Mouse (Mus musculus) left cerebral cortex, adult 6 months (tissue): ENCODE measurements around the gene Ttc28. TPM values are rescaled to one million over a fixed set of nuclear protein-coding genes. Genes with fewer than 3 reads are reported as not detected.

Source experiments
- long read RNA-seq, 2 experiments: library from polyadenylated mRNA; unstranded; transcript quantifications; one replicate each; pipeline ENCODE4 v2.0.0; 2019 to 2020
- polyA plus RNA-seq: library from polyadenylated mRNA; unstranded; fragments of <200 nt; fragmentation: Nextera tagmentation; gene quantifications from 2 replicates; pipeline ENCODE4 v1.2.3, GENCODE M21; 2021

Ttc28 gene
- 1.4 and 1.5 TPM in 2 replicates for polyA plus RNA-seq
- long read RNA-seq, experiment 1, partial matches to known transcripts = 2 of 3 reads
- long read RNA-seq, experiment 1, other reads (novel, unspliced or antisense) = 1 of 3 reads
- long read RNA-seq, experiment 2, partial matches to known transcripts = 1 of 9 reads
- long read RNA-seq, experiment 2, other reads (novel, unspliced or antisense) = 8 of 9 reads

DNA sequence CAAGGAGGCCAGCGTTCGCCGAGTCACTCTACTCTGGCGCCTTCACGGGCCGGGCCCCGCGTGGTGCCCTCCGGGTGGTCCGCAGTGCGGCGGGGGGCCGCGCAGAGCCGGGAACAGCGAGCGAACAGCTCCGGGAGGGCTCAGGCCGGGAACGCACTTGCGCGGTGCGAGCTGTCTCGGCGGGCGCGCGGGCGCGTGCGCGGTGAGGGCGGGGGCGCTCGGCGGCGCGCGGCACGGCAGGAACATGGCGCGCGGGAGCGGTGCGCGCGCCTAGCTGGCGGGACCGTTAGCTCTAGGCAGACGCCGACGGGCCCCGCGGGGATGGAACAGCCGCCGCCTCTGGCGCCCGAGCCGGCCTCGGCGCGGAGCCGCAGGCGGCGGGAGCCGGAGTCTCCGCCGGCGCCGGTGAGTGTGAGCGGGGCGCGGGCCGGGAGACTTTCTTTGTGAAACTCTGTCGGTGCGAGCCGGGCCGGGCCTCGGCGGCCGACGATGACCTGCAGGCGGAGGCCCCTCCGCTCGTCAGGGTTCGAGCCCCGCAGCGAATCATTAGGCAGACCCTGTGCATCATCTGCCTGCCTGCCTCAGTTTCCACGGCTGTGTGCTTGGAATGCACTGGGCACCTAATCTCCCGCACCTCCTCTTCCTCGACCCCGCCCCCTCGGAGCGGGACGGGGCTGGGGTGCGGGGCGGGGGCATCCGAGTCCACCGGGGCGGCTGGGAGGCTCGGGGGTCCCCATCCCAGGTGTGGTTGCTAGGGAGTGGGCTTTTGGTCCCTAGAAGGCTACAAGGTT is at the start of gene Ttc28:
Gene Ttc28, plus strand, starts transcription at position 220 of the 791 bp plus-strand sequence.

DNA sequence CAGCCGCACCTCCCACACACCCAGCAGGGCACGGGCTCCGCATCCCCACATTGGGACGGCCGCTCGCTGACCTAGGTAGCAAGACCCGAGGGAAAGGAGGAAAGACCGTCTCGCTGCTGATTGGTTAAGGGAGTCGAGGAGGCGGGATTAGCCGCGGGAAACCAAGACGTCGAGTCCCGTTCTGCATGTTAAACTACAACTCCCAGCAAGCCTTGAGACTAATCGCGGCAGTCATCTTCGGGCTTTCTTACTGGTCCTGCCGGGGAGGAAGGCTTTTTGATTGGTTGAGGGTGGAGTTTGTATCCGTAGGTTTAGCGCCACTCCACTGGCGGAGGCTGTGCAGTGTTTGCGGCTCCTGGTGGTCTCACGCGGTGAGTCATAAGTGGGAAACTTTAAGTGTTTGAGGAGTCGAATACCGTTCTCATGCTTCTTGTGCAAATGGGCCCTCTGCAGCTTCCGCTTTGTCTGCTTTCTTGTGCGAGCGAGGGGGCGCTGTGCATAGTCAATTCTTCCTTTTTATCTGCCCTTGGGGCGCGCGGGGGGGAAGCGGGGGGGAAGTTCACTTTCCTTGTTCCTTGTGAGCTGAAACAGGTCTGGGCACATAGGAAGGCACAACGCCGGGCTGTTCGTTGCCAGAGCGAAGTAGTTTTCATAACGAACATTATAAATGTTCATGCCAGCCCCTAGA is 39.8 kb upstream of the Ttc28 start, which contains the start of the genes Hscb and Chek2:
Gene Hscb, minus strand, starts transcription at position 100 of the 688 bp plus-strand sequence.
Gene Chek2, plus strand, starts transcription at position 302 of the 688 bp plus-strand sequence.

DNA sequence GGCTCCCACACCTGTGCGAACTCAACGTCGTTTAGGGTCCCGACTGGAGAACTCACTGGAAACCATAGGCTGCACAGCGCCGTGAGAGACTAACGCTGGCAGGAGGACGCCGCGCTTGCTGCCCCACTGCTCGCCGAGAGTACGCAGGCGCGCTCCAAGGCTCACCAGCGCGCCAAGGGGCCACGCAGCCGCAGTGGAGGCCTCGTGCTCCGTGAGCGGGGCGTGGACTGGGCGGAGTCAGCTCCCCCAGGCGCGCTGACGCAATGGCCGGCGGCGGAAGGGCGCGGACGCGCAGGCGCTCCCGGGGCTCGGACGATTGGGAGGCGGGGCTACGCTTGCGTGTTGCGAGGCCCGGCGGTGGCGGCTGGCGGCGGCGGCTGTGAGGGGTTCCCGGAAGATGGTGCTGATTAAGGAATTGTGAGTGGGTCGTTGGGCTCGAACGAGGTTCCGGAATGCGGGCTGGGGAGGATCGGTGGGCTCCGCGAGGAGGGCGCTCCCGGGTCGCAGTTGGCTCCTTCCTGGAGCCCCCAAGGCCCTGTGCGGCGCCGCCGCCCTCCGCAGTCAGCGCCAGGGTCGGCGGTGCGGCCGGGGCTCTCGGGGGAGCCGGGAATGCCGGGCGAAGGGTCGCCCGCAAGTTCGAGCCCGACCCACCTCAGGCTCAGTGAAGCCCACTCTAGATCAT is 451.0 kb downstream of the Ttc28 start, which contains the start of gene Pitpnb:
Gene Pitpnb, plus strand, starts transcription at position 347 of the 682 bp plus-strand sequence.

Other genes starting within 250 kb of the Ttc28 start
- 27.5 and 29.6 TPM in 2 replicates for gene Noc4l, start 226.4 kb upstream of the Ttc28 start, polyA plus RNA-seq
- 4.3 and 4.6 TPM in 2 replicates for gene Ddx51, start 226.4 kb upstream of the Ttc28 start, polyA plus RNA-seq
- gene Ep400, start 109.1 kb upstream of the Ttc28 start, polyA plus RNA-seq = 16.9 and 23.8 TPM in 2 replicates
- 9.4 and 13.1 TPM in 2 replicates for gene Pus1, start 99.1 kb upstream of the Ttc28 start, polyA plus RNA-seq
- 8.3 and 19.8 TPM in 2 replicates for gene Ulk1, start 69.7 kb upstream of the Ttc28 start, polyA plus RNA-seq
- gene Hscb, start 40.0 kb upstream of the Ttc28 start, polyA plus RNA-seq = 25.1 and 25.9 TPM in 2 replicates
- gene Chek2, start 39.8 kb upstream of the Ttc28 start, polyA plus RNA-seq = 1.1 and 1.4 TPM in 2 replicates